Mouse (Mus musculus): ENCODE results near the gene Amer2.

Gene Amer2

GRCm38 (mm10) chr14:60386591-60387501, 13.8 kb downstream of the Amer2 start:
- no peak for DNase-seq (ENCODE audit: low read depth, low spot score)

- DNase-seq (ENCODE audit: low read depth, low spot score), result no peak
Measured at GRCm38 (mm10) chr14:60388332-60388731, 15.3 kb downstream of the Amer2 start.

GRCm38 (mm10) chr14:60392202-60392601, 19.1 kb downstream of the Amer2 start:
- DNase-seq (ENCODE audit: low read depth, low spot score), result no peak

GRCm38 (mm10) chr14:60397321-60397720, 24.3 kb downstream of the Amer2 start:
- DNase-seq (ENCODE audit: low read depth, low spot score), result no peak

GRCm38 (mm10) chr14:60398861-60399260, 25.8 kb downstream of the Amer2 start:
- no peak for DNase-seq (ENCODE audit: low read depth, low spot score)

- no peak for DNase-seq (ENCODE audit: low read depth, low spot score)
Measured at GRCm38 (mm10) chr14:60403228-60403627, 30.2 kb downstream of the Amer2 start.

GRCm38 (mm10) chr14:60405829-60406228, 32.8 kb downstream of the Amer2 start:
- DNase-seq (ENCODE audit: low read depth, low spot score), result no peak

- no peak for DNase-seq (ENCODE audit: low read depth, low spot score)
Measured at GRCm38 (mm10) chr14:60406543-60406942, 33.5 kb downstream of the Amer2 start.

GRCm38 (mm10) chr14:60407319-60407718, 34.3 kb downstream of the Amer2 start:
- DNase-seq (ENCODE audit: low read depth, low spot score), result no peak

- no peak for DNase-seq (ENCODE audit: low read depth, low spot score)
Measured at GRCm38 (mm10) chr14:60409702-60410491, 36.8 kb downstream of the Amer2 start.

- no peak for DNase-seq (ENCODE audit: low read depth, low spot score)
Measured at GRCm38 (mm10) chr14:60411229-60411628, 38.2 kb downstream of the Amer2 start.

GRCm38 (mm10) chr14:60414691-60415090, 41.6 kb downstream of the Amer2 start:
- no peak for DNase-seq (ENCODE audit: low read depth, low spot score)

- DNase-seq (ENCODE audit: low read depth, low spot score), result no peak
Measured at GRCm38 (mm10) chr14:60417924-60418323, 44.9 kb downstream of the Amer2 start.

GRCm38 (mm10) chr14:60422920-60423319, 49.9 kb downstream of the Amer2 start:
- DNase-seq (ENCODE audit: low read depth, low spot score), result no peak

GRCm38 (mm10) chr14:60424174-60424573, 51.1 kb downstream of the Amer2 start:
- no peak for DNase-seq (ENCODE audit: low read depth, low spot score)

GRCm38 (mm10) chr14:60425553-60425952, 52.5 kb downstream of the Amer2 start:
- no peak for DNase-seq (ENCODE audit: low read depth, low spot score)

GRCm38 (mm10) chr14:60427896-60428295, 54.8 kb downstream of the Amer2 start:
- no peak for DNase-seq (ENCODE audit: low read depth, low spot score)

GRCm38 (mm10) chr14:60429513-60429912, 56.5 kb downstream of the Amer2 start:
- DNase-seq (ENCODE audit: low read depth, low spot score), result no peak

GRCm38 (mm10) chr14:60431515-60431914, 58.5 kb downstream of the Amer2 start:
- no peak for DNase-seq (ENCODE audit: low read depth, low spot score)

- DNase-seq (ENCODE audit: low read depth, low spot score), result no peak
Measured at GRCm38 (mm10) chr14:60432136-60432535, 59.1 kb downstream of the Amer2 start.

- no peak for DNase-seq (ENCODE audit: low read depth, low spot score)
Measured at GRCm38 (mm10) chr14:60435515-60435914, 62.5 kb downstream of the Amer2 start.

- no peak for DNase-seq (ENCODE audit: low read depth, low spot score)
Measured at GRCm38 (mm10) chr14:60436364-60436763, 63.3 kb downstream of the Amer2 start.
